Mouse (Mus musculus) ES-Bruce4 (cell line): ENCODE results near the gene Rap1a. TPM values are rescaled to one million over a fixed set of nuclear protein-coding genes. Genes with fewer than 3 reads are reported as not detected.

Source experiments
- H3K27ac ChIP-seq: 2 replicates; pipeline ENCODE4 v1.5.1; 2012; ENCODE audit warnings: low read length, inconsistent platforms; ENCODE audit not compliant: insufficient read depth
- H3K27me3 ChIP-seq: 2 replicates; pipeline ENCODE4 v1.6.1; 2012; ENCODE audit warnings: mild to moderate bottlenecking, low read length, inconsistent platforms; ENCODE audit not compliant: control insufficient read depth, poor library complexity, insufficient read depth, severe bottlenecking
- H3K36me3 ChIP-seq: 2 replicates; pipeline ENCODE4 v1.6.1; 2012; ENCODE audit warnings: inconsistent platforms, mild to moderate bottlenecking, low read length, moderate library complexity; ENCODE audit not compliant: control insufficient read depth, poor library complexity, insufficient read depth, severe bottlenecking
- H3K4me1 ChIP-seq: one replicate; pipeline ENCODE4 v1.8.1; 2011; ENCODE audit warnings: low read length; ENCODE audit not compliant: control insufficient read depth, insufficient read depth
- H3K4me3 ChIP-seq: 2 replicates; pipeline ENCODE4 v1.5.1; 2011; ENCODE audit warnings: low read depth, mild to moderate bottlenecking, low read length
- H3K9ac ChIP-seq: 2 replicates; pipeline ENCODE4 v1.6.1; 2012; ENCODE audit warnings: low read depth, mild to moderate bottlenecking, inconsistent platforms; ENCODE audit not compliant: poor library complexity, severe bottlenecking
- H3K9me3 ChIP-seq: replicated peaks from 2 replicates; pipeline ENCODE4 v1.6.1; 2012; ENCODE audit warnings: mild to moderate bottlenecking, low read length, inconsistent platforms; ENCODE audit not compliant: control insufficient read depth, poor library complexity, insufficient read depth, severe bottlenecking
- CTCF ChIP-seq: IDR thresholded peaks from one replicate; pipeline ENCODE4 v1.8.1; 2011; ENCODE audit warnings: low read depth, low read length
- EP300 ChIP-seq: IDR thresholded peaks from 2 replicates; pipeline ENCODE4 v1.6.1; 2011; ENCODE audit warnings: low read depth, low read length; ENCODE audit not compliant: insufficient read depth
- POLR2A ChIP-seq: IDR thresholded peaks from one replicate; pipeline ENCODE4 v1.8.1; 2011; ENCODE audit warnings: low read length; ENCODE audit not compliant: insufficient read depth
- polyA plus RNA-seq: library from polyadenylated mRNA; stranded (reverse); fragments of >200 nt; gene quantifications from 2 replicates; pipeline ENCODE4 v1.2.4, GENCODE M21; 2011; ENCODE audit warnings: low read depth; ENCODE audit not compliant: missing spikeins, insufficient read depth, insufficient read length

Gene Rap1a
- polyA plus RNA-seq, 1 experiment: 88.6 TPM

GRCm38 (mm10) chr3:105808179-105809037, 7.3 kb upstream of the Rap1a start:
- no peaks in the 10 kb centered on the region for H3K4me1 ChIP-seq
- no peaks in the 10 kb centered on the region for H3K36me3 ChIP-seq
- no peak overlapping the region for H3K4me3 ChIP-seq
- H3K9me3 ChIP-seq: no peaks in the 10 kb centered on the region
- no peaks in the 10 kb centered on the region for H3K27me3 ChIP-seq
- H3K27ac ChIP-seq: no peak overlapping the region
- TF ChIP-seq POLR2A: no peak
- TF ChIP-seq CTCF: no peak
- H3K9ac ChIP-seq: no peak overlapping the region

GRCm38 (mm10) chr3:105807672-105808071, 6.5 kb upstream of the Rap1a start:
- Histone ChIP-seq H3K9me3 (no peaks in the 10 kb centered on the region), H3K9ac (no peak overlapping the region), H3K4me1 (no peaks in the 10 kb centered on the region), H3K4me3 (no peak overlapping the region), H3K27ac (no peak overlapping the region), H3K27me3 (no peaks in the 10 kb centered on the region), H3K36me3 (no peaks in the 10 kb centered on the region)
- TF ChIP-seq POLR2A (no peak), EP300 (no peak), CTCF (no peak)

- H3K36me3 ChIP-seq: no peaks in the 10 kb centered on the region
- no peak for TF ChIP-seq CTCF
- TF ChIP-seq POLR2A: no peak
- H3K9ac ChIP-seq: no peak overlapping the region
- no peaks in the 10 kb centered on the region for H3K9me3 ChIP-seq
- H3K4me1 ChIP-seq: no peaks in the 10 kb centered on the region
- no peak overlapping the region for H3K4me3 ChIP-seq
- no peaks in the 10 kb centered on the region for H3K27me3 ChIP-seq
- H3K27ac ChIP-seq: no peak overlapping the region
These were observed 5.5 kb upstream of the Rap1a start for GRCm38 (mm10) chr3:105806519-105807249.

- Histone ChIP-seq H3K9ac (no peak overlapping the region), H3K9me3 (no peaks in the 10 kb centered on the region), H3K36me3 (no peaks in the 10 kb centered on the region), H3K4me1 (no peaks in the 10 kb centered on the region), H3K4me3 (no peak overlapping the region), H3K27ac (no peak overlapping the region), H3K27me3 (no peaks in the 10 kb centered on the region)
- TF ChIP-seq CTCF (no peak), POLR2A (no peak), EP300 (no peak)
These were observed 2.5 kb upstream of the Rap1a start for GRCm38 (mm10) chr3:105803600-105803999.

GRCm38 (mm10) chr3:105800675-105801190, 403 bp downstream of the Rap1a start:
- no peaks in the 10 kb centered on the region for H3K9me3 ChIP-seq
- H3K4me1 ChIP-seq: no peaks in the 10 kb centered on the region
- H3K9ac ChIP-seq: peak overlapping the region; percentile 97
- TF ChIP-seq EP300: no peak
- TF ChIP-seq POLR2A: no peak
- no peak for TF ChIP-seq CTCF
- H3K27me3 ChIP-seq: no peaks in the 10 kb centered on the region
- H3K4me3 ChIP-seq: peak overlapping the region; percentile 98
- no peak overlapping the region for H3K27ac ChIP-seq
- H3K36me3 ChIP-seq: no peaks in the 10 kb centered on the region

GRCm38 (mm10) chr3:105800156-105800674, 921 bp downstream of the Rap1a start:
- Histone ChIP-seq H3K27me3 (no peaks in the 10 kb centered on the region), H3K27ac (no peak overlapping the region)
- no peak for TF ChIP-seq CTCF
- no peak for TF ChIP-seq POLR2A
- no peak for TF ChIP-seq EP300

More at GRCm38 (mm10) chr3:105800156-105800674, 921 bp downstream of the Rap1a start:
- peak overlapping the region; percentile 98 for H3K4me3 ChIP-seq
- no peaks in the 10 kb centered on the region for H3K9me3 ChIP-seq
- H3K4me1 ChIP-seq: no peaks in the 10 kb centered on the region
- H3K36me3 ChIP-seq: no peaks in the 10 kb centered on the region
- H3K9ac ChIP-seq: peak overlapping the region; percentile 97
